Mouse (Mus musculus) spleen, embryonic (tissue): ENCODE results near the gene Tmem19.

Experiments
- CTCF ChIA-PET: fragments of 350-600 bp; sonication (Branson Sonifier 250); formaldehyde crosslinking; loops from one replicate; lab custom pipeline; 2022; lab: Charles Lee

The Tmem19 gene

GRCm38 (mm10) chr10:115361840-115362622 is at the start of gene Tmem19:
Gene Tmem19 (minus strand): TSS chr10:115362501.
- CTCF ChIA-PET: interaction anchor here (0.5 to 1.7 kb wide), 2 partner anchors 22 to 24 kb away, joined by 3 to 5 read pairs; partner anchors contain the start of gene Thap2

DNA sequence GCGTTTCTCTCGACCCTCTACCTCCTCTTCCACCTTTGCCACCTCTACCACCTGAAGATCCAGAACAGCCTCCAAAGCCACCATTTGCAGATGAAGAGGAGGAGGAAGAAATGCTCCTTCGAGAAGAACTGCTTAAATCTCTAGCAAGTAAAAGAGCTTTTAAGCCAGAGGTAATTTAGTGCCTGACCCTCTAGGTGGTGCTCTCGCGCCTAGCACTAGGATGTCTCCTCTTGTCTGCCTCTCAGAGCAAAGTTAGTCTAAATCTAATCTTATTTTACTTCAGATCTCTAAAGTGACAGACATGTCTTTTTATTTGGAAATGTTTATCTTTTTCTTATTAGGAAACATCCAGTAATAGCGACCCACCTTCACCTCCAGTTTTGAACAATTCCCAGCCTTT is 44.1 kb upstream of the Tmem19 start:
- CTCF ChIA-PET: no interaction called here

DNA sequence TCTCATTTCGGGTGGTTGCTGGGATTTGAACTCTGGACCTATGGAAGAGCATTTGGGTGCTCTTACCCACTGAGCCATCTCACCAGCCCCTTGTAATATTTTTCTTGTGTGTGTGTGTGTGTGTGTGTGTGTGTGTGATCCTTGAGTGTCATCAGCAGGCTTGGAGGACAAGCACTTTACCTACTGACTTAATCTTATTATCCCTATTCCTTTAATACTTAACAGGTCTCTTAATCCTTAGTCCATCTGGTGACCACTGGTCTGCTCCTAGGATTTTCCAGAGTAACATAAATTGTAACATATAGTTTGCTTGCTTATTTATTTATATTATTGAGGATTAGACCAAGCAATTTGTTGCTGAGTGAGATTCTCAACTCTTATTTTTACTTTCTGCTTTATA is 29.6 kb upstream of the Tmem19 start:
- CTCF ChIA-PET: no interaction called here

DNA sequence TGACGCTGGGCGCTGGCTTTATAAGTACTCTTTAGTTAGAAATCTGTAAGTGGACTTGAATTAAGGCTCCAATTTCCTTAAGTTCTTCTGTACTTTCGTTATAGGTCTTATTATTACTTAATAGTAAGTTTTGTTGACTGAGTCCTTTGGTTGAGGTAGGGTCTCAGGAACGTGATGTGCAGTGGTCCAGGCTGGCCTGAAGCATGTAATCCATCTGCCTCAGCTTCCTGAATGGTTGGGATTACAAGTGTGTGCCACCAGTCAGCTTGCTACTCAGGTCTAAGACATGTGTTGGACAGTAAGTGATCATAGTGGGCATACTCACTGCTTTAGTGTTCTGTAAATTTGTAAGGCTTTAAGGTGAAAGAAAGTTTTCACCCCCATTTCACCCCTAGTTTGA is 28.8 kb upstream of the Tmem19 start:
- CTCF ChIA-PET: no interaction called here

- CTCF ChIA-PET: no interaction called here
These were observed 25.6 kb upstream of the Tmem19 start for GRCm38 (mm10) chr10:115387891-115388290.

DNA sequence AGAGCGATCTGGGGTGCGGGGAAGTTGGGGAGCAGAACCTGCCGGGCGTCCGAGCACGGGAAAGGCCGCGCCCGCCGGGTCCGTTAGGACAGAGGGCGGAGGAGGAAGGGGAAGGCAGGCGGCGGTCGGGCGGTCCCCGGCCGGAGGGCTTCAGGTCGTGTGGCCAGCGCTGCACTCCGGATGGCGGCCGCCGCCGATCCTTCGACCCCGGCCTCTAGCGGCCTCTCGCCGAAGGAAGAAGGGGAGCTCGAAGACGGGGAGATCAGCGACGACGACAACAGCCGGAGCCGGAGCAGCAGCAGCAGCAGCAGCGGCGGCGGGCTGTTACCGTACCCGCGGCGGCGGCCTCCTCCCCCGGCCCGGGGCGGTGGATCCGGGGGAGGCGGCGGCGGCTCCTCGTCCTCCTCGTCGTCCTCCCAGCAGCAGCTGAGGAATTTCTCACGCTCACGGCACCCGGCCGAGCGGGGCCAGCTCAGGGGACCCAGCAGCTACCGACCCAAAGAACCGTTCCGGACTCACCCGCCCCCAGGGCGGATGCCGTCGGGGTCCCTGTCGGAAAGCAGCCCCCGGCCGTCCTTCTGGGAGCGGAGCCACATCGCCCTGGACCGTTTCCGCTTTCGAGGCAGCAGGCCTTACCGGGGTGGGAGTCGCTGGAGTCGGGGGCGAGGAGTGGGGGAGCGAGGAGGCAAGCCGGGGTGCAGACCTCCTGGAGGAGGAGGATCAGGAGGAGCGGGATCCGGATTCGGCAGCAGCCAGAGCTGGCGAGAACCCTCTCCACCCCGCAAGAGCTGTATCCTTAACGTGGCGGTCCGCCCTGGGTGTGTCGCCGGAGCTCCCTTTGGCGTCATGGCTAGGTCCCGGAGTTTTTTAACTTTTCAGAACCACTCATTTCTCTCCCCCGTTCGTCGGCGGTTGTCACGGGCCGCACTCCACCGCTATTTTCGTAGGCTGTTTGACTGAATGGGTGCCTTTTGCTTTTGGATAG is 23.0 kb upstream of the Tmem19 start:
- CTCF ChIA-PET: no interaction called here

DNA sequence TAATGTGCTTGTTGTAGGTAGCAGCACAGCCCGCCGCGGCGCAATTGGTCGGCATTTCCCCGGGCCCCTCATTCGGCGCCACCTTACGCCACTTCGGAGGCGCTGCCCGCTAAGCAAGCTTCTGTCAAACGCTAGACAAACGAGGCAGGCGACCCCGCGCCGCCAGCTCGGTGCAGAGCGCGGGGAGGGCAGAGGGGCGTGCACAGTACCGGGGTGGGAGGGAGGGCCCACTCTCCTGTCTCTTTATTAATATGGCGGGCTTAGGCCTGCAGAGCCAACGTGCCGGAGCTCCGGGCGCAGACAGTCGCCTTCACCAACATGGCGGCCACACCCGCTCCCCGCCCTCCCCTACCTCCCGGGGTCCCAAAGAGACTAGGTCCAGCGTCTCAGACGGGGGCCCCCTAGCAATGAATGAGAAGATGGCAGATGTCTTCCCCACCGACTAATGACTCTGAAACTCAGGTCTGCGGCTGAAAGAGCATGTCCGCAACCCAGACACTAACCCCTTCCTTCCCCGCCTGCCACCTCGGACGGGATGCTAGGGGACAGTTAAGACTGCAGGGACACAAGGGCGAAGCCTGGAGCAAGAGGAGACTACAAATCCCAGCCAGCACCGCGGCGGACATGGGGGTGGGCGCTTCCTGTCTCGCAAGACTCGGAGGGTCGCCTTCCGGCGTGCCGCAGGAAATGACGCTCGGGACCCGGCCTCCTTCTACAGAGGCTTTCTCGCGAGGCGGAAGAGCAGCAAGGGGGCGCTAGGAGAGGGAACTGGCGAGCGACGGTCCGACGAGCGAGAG is 22.1 kb upstream of the Tmem19 start, which contains the start of the genes Thap2 and Zfc3h1:
Thap2 (minus strand) TSS at position 223 of the 797 bp plus-strand sequence.
Zfc3h1 (plus strand) TSS at position 739 of the 797 bp plus-strand sequence.
- CTCF ChIA-PET: interaction anchor here (0.7 to 0.8 kb wide), 3 partner anchors 16 to 95 kb away, joined by 3 to 5 read pairs (median 3); partner anchors contain the start of gene Tmem19

DNA sequence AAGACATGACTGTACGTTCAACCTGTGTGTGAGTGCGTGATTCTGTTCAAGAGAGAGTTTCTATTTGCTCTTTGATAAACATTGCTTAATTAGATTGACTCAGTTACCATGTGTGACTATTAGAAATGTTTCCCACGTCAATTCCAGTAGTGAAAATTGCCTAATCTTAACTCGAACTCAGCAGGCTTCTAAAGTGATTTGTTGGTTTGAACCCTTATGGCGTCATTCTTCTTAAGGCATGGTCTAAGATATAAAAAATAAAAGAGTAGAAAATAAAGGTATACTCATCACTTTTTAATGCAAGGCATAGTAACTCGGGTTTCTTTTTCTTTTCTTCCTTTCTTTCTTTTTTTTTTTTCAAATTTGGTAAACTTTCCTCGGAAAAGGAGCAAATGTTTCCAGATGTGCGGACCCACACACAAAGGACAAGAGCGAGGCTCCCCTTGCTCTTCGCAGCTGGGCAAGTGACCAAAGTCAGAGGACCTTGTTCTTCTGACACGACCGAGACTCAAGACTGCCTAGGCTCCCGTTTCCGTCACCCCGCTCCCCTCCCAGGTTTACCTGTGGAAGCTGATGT is 21.4 kb upstream of the Tmem19 start:
- CTCF ChIA-PET: interaction anchor here (0.7 to 0.8 kb wide), 3 partner anchors 15 to 95 kb away, joined by 3 to 5 read pairs (median 3); partner anchors contain the start of gene Tmem19

DNA sequence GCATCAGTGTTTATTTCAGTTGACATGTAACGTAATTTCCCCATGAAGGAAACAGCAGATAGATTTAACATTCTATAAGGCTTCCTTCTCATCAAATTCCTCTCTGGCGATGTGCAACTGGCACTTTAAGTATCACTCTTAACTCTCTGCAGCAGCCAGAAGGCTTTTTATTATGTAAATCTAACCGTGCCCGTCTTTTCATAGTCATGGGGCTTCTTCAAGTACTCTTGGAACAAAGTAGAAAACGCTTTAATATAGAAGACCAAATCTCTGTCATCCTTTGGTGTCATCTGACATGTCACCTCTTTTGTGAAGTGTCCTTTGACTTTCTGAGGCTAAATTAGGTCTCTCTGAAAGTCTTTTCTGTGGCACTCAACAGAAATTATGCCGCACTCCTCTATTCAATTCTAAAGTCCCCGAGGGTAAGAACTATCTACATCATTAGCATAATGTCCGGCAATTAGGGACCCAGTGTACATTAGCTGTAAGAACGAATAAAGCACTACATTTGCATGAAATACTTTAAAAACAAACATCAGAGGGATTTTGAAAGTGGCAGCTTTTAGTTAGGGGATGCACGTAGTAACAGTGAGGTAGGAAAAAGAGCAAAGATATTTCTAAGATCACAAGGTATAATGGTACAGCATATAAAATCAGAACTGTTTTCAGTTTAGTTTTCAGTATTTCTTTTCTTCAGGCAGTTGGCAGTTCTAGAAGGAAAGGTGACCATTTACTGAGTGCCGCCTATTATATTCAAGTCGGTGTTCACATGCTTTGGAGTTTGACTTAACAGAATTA is 20.7 kb upstream of the Tmem19 start:
- CTCF ChIA-PET: interaction anchor here (0.8 kb wide), 1 partner anchor 63 kb away, joined by 3 read pairs; no protein-coding TSS in a partner anchor

DNA sequence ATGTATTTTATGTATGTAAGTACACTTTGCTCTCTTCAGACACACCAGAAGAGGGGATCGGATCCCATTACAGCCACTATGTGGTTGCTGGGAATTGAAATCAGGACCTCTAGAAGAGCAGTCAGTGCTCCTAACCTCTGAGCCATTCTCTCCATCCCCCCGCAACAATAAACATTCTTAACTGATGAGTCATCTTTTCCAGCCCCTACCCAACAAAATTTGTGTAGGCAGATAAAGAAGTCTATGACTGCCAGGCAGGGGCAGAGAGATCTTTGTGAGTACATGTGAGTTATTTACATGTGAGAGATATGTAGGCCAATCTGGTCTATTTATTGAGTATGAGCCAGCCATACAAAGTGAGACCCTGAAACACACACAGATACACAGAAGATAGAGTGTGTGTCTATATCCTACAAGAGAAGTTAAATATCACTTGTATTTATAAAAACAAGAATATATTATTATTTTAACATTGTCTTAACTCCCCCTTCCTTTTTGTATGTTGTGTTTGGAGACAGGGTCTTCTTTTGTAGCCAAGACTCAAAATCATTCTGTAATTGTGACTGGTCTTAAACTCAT is 19.3 kb upstream of the Tmem19 start:
- CTCF ChIA-PET: no interaction called here

GRCm38 (mm10) chr10:115363151-115363550 is 850 bp upstream of the Tmem19 start:
- CTCF ChIA-PET: interaction anchor here (1.7 kb wide), 1 partner anchor 21 kb away, joined by 5 read pairs; the partner anchor contains the start of gene Thap2

GRCm38 (mm10) chr10:115362623-115362964 is 293 bp upstream of the Tmem19 start:
- CTCF ChIA-PET: interaction anchor here (0.5 to 1.7 kb wide), 2 partner anchors 21 to 24 kb away, joined by 3 to 5 read pairs; partner anchors contain the start of gene Thap2

DNA sequence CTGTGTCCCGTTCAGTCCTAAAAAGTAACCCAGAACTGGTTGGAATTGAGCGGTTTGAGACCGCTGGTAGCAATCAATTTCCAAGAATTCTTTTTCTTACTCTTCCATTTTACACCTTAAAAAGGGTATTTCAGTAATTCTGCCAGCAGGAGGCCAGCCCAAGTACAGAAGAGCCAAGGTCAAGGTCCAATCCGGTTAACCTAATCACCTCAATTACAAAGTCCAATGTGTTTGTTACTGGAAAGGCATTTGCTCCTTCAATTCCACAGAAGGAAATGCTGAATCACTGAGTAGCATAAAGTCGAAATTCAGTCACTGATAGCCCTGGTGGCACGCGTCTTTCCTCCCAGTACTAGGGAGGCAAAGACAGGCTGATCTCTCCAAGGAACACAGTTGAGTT is 3.2 kb downstream of the Tmem19 start:
- CTCF ChIA-PET: no interaction called here

DNA sequence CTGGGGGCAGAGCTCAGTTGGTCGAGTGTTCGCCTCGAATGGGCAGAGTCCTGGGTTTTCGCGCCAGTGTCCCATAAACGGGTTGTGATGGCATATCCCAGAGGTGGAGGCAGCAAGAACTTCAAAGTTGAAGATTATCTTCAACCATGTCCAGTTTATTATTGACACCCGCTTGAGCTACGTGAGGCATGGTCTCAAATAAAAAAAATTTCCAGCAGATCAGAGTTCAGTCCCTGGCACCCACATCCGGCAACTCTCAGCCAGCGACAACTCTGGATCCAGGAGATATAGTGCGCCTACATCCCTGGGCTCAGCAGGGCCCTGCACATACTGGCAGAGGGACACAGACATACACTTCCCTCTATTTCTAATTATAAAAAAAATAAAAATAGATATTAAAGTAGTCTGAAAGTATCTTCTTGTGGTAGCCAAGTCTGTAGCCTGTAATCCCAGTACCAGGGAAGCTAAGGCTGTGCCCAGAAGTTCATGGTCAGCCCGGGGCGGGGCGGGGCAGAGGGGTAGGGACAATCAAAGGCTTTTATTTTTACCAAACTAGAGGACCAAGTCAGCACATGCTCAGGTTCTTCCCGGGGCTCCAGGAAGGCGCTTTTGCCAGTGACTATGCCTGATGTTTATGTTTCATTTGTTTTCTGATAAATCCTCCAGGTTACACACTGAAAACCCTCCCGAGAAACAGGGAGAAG is 3.9 kb downstream of the Tmem19 start:
- CTCF ChIA-PET: no interaction called here

DNA sequence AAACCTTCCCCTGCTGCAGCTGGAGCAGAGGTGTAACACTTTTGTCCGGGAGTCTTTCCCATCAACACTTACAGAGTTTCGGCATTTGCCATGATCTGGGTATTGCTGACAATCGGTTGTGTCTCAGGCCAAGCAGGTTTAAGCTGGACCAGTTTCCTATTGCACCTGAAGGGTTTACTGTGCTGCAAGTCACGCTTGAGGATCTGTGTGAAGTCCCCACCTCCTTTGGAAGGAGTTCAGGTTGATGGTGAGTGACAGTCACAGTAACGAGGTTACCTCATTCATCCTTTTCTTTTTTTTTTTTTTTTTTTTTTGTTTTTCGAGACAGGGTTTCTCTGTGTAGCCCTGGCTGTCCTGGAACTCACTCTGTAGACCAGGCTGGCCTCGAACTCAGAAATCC is 6.2 kb downstream of the Tmem19 start:
- CTCF ChIA-PET: interaction anchor here (0.7 kb wide), 1 partner anchor 37 kb away, joined by 3 read pairs; no protein-coding TSS in a partner anchor

GRCm38 (mm10) chr10:115355016-115355415 is 7.3 kb downstream of the Tmem19 start:
- CTCF ChIA-PET: interaction anchor here (0.7 kb wide), 1 partner anchor 22 kb away, joined by 5 read pairs; no protein-coding TSS in a partner anchor

DNA sequence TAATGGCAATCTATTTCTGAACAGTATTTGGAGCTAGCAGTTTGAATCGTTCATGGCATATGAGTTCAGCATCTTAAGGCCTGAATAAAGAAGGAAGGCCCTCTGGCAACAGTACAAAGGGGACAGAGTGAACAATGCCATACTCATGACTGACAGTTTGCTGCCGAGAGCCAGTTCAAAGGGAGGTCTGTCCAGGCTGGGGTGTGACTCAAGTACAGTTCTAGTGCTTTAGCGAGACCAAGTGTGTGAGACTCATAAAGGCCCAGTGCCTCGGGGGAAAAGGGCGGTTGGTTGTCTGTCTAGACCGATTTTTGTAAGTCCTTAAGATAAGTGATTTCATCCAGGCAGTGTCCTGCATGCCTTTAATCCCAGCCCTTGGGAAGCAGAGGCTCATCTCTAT is 7.7 kb downstream of the Tmem19 start:
- CTCF ChIA-PET: no interaction called here

GRCm38 (mm10) chr10:115350810-115351397 is 11.4 kb downstream of the Tmem19 start:
- CTCF ChIA-PET: no interaction called here
